Comparison of ENCODE assay signal across 1 mouse cellular context in genomic region chr2:155133011-155133976, GRCm38 (mm10).
TF ChIP-seq lines count a peak whose summit lies in the region.

Gene Itch, plus strand, starts transcription at chr2:155133509.

TF ChIP-seq in CH12.LX, 34 proteins besides CTCF, POLR2A, EP300 and RAD21 (continued from another document):
- 0 out of 2 replicates have a peak, but pooled peaks have one; percentile 3 for TF ChIP-seq ETS1 (conservative IDR thresholded peaks at IDR 0.05; ENCODE audit: low read depth, low read length)
- TF ChIP-seq POLR2AphosphoS2 (IDR thresholded peaks at IDR 0.05; ENCODE audit: low read depth, low read length) = peak; percentile 51; the same call in 1 of the 2 replicates
- peak; percentile 75; the same call in 1 of the 2 replicates for TF ChIP-seq TCF12 (IDR thresholded peaks at IDR 0.05; ENCODE audit: low read depth, low read length)
- TF ChIP-seq MYC (IDR thresholded peaks at IDR 0.05; ENCODE audit: low read depth, low read length) = no peak
- peak; percentile 56 for TF ChIP-seq ELF1 (IDR thresholded peaks at IDR 0.05; ENCODE audit: low read depth, low read length)
- peak; percentile 92 for TF ChIP-seq HCFC1 (IDR thresholded peaks at IDR 0.05; ENCODE audit: low read depth, low read length)
- no peak for TF ChIP-seq JUN (IDR thresholded peaks at IDR 0.05; ENCODE audit: insufficient read depth, low read depth, low read length)
- TF ChIP-seq ZC3H11A (IDR thresholded peaks at IDR 0.05; ENCODE audit: low read depth, low read length) = no peak
- TF ChIP-seq ZKSCAN1 (IDR thresholded peaks at IDR 0.05; ENCODE audit: borderline replicate concordance, low read depth, low read length) = no peak
- TF ChIP-seq MAX (IDR thresholded peaks at IDR 0.05; ENCODE audit: low read length) = no peak; the same call in 1 of the 2 replicates
- peak; percentile 87 for TF ChIP-seq ZMIZ1 (IDR thresholded peaks at IDR 0.05; ENCODE audit: low read depth, low read length)
- TF ChIP-seq MEF2A (IDR thresholded peaks at IDR 0.05; ENCODE audit: borderline replicate concordance, low read depth, low read length) = no peak
